Mouse (Mus musculus): ENCODE results near the gene Dcpp1.

Gene Dcpp1

DNA sequence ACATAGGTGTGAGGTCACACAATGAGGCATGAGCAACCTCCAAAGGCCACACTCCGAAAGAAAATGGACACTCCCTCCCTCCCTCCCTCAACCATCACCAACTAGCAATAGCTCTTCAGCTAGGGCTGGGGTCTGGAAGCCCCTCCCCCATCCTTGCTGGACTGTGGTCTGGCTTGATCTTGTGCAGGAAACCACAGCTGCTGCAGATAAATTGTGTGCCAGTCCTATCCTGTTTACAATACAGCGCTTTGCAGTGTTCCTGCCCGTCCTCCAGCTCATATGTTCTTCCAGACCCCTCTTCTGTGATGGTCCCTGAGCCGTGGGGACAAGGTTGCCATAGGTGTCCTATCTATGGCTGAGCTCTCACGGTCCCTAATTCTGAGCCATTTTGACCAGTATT, 50.5 kb downstream of the Dcpp1 start:
- DNase-seq (ENCODE audit: low read depth) = no peak
